Mouse (Mus musculus): ENCODE data around the gene Tigd2.

Tigd2 gene

GRCm38 (mm10) chr6:59255909-59256308 is 47.2 kb downstream of the Tigd2 start:
- no peak for DNase-seq (ENCODE audit: low spot score in 2 of 2)

All from spleen, postnatal 36 days (tissue).